Mouse (Mus musculus) heart, embryonic 13.5 days (tissue): ENCODE measurements at regions not wholly inside any gene's neighbourhood (a gene's known extent, or its start where the extent isn't known, plus 50 kb on each side); places are given as distances from the start of the nearest gene placed in this dataset.
"Not testable (repeated sequence)": the region's sequence is repeated elsewhere in the genome, so short reads cannot be mapped to it uniquely, and the experiment has no call there.

Experiments used
- ATAC-seq: fragments of 200-750 bp; cut with Nextera tagmentation; 2 replicates; pipeline ENCODE4 v1.8.0; 2017; ENCODE audit warnings: moderate TSS enrichment; ENCODE audit not compliant: insufficient number of reproducible peaks, low FRiP score, low TSS enrichment; ENCODE audit errors: extremely low read depth
- H3K27ac ChIP-seq: fragments of 300-500 bp; sonication (generic); replicated peaks from 2 replicates; pipeline ENCODE4 v1.5.1; 2015; ENCODE audit warnings: moderate library complexity, mild to moderate bottlenecking, inconsistent platforms
- H3K27me3 ChIP-seq: fragments of 300-500 bp; sonication (generic); replicated peaks from 2 replicates; pipeline ENCODE4 v1.6.1; 2015; ENCODE audit warnings: mild to moderate bottlenecking, inconsistent platforms
- H3K36me3 ChIP-seq: fragments of 300-500 bp; sonication (generic); 2 replicates; pipeline ENCODE4 v1.6.1; 2015; ENCODE audit warnings: mild to moderate bottlenecking, inconsistent platforms
- H3K4me1 ChIP-seq: fragments of 300-500 bp; sonication (generic); 2 replicates; pipeline ENCODE4 v1.6.1; 2015; ENCODE audit warnings: inconsistent platforms
- H3K4me2 ChIP-seq: fragments of 300-500 bp; sonication (generic); 2 replicates; pipeline ENCODE4 v1.6.1; 2015; ENCODE audit warnings: inconsistent platforms, mild to moderate bottlenecking, moderate library complexity
- H3K4me3 ChIP-seq: fragments of 300-500 bp; sonication (generic); 2 replicates; pipeline ENCODE4 v1.5.1; 2015; ENCODE audit warnings: moderate library complexity, mild to moderate bottlenecking, inconsistent platforms
- H3K9ac ChIP-seq: fragments of 300-500 bp; sonication (generic); 2 replicates; pipeline ENCODE4 v1.6.1; 2015; ENCODE audit warnings: inconsistent platforms, mild to moderate bottlenecking, moderate library complexity
- H3K9me3 ChIP-seq: fragments of 300-500 bp; sonication (generic); 2 replicates; pipeline ENCODE4 v1.6.1; 2016; ENCODE audit warnings: inconsistent platforms
- WGBS: fragments of 180-500 bp; shearing (Covaris S2); methylation state at CpG from one replicate; pipeline ENCODE4 v1.1.7; 2015; ENCODE audit warnings: mixed read lengths; 5-methylcytosine and 5-hydroxymethylcytosine counted together

DNA sequence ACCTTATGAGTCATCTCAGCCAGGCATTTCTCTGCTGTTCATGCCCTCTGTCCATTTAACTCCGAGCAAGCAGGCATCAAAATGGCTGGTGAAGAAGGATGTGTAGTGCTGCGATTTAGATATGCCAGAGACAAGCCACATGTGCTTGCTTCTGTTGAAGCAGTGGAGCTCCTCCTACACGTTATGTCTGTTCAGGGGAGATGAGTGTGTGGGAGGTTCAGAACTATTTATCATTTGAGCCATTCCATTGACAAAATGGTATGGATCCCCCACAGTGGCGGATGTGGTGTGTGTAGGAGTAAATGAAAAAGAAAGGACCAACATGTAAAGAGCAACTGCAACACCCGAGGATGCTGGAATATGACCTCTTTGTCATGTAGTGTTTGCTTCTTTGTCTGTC is 848.3 kb upstream of the Olfr1507 start:
- not testable (repeated sequence) for H3K36me3 ChIP-seq, H3K9ac ChIP-seq, H3K4me3 ChIP-seq, H3K4me1 ChIP-seq, H3K27ac ChIP-seq, H3K27me3 ChIP-seq, H3K9me3 ChIP-seq, ATAC-seq, H3K4me2 ChIP-seq
- 58% methylated on average over 5 of the region's 5 CpGs for WGBS

DNA sequence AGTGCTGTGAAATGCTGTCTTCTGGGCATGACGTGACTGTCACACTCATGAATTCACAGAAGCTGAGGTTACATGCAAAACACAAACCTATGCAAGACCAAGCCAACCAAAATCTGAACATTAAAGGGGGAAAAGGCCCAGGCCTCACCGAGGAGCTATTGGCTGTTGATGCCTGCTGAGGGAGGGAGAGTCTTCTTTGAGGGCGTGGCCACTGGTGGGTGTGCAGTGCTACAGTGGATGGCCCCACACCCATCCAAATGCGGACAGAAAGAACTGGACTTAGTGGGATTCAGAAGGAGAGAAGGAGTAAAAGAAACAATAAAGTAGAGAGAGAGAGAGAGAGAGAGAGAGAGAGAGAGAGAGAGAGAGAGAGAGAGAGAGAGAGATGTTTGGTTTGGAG is 843.6 kb upstream of the Olfr1507 start:
- not testable (repeated sequence) for H3K4me1 ChIP-seq, H3K4me3 ChIP-seq, H3K9me3 ChIP-seq, H3K9ac ChIP-seq, H3K4me2 ChIP-seq, ATAC-seq, H3K36me3 ChIP-seq, H3K27ac ChIP-seq, H3K27me3 ChIP-seq
- WGBS: 60% methylated on average over 1 of the region's 4 CpGs

DNA sequence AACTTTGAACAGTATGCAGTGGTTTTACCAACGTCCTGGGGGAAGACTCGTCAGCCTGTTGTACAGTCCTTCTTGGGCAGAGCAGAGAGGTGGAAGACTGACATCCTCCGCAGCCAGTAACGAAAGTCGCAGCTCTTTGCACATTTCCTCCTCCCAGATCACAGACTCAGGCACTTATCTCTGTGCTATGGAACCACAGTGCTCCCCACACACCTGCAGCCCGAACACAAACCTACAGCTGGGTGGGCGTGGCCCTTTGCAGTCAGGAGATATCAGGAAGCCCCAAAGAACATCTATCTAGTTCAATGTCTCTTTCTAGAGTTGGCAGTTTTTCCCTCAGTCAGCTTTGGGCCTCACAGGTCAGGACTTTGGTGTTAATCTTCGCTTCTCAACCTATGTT is 841.9 kb upstream of the Olfr1507 start:
- H3K4me1 ChIP-seq, H3K27ac ChIP-seq, H3K4me2 ChIP-seq, H3K9ac ChIP-seq, ATAC-seq, H3K4me3 ChIP-seq, H3K27me3 ChIP-seq, H3K9me3 ChIP-seq, H3K36me3 ChIP-seq: not testable (repeated sequence)
- 43% methylated on average over 4 of the region's 8 CpGs for WGBS

DNA sequence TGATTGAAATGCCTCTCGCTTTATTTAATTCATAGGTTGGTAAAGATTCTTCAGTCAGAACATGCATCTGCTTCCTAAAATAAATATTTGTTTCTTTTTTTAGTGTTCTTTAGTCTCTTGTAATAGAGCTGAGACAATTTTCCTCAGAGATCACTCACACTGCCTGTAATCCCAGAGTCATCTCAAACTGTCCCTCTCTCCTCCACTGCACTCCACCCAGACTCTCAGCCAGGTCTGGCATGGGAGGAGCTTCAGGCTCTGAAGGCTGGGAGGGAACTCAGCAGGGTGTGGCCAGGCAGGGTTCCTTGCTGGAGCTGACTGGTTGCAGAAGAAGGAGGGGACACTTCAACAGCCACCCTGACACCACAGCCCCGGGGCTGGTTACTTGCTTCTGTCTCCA is 841.2 kb upstream of the Olfr1507 start:
- H3K9me3 ChIP-seq, H3K4me2 ChIP-seq, H3K9ac ChIP-seq, H3K36me3 ChIP-seq, H3K4me1 ChIP-seq, H3K27me3 ChIP-seq, ATAC-seq, H3K4me3 ChIP-seq, H3K27ac ChIP-seq: not testable (repeated sequence)
- 0% methylated on average over 1 of the region's 2 CpGs for WGBS

DNA sequence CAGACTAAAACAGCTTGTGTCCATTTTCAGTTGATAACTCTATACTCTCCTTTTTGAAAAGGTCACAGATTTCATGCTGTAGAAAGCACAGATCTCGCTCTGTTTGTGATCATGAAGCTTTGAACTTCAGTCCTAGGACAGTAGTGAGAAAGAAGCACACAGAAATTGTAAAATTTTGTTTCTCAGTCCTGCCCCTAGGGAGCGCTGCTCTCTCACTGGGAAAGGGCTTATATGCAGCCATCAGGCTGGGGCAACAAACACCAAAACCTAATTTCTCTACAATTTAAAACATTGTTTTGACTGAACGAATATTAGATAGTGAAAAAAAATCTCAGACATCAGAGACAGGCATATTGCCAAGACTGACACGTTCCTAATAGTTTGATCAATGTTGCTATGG is 838.9 kb upstream of the Olfr1507 start:
- H3K27me3 ChIP-seq, H3K4me2 ChIP-seq: not testable (repeated sequence)

DNA sequence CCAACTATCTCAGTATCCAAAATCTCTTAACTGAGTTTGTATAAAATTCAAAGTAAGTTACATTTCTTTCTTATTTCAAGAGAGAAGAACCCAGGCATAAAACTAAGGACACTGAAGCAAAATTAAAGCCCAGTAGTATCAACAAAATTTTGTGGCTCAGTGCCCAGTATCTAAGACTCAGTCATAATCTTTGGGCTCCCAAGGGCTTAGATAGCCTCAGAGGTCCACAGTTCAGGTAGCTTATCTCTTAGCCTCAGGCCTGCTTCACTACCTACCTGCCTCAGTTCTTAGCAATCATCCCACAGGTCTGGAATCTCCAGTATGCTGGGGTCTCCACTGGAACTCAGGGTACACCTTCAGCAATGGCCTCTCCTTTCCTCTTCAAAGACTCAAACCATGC is 835.6 kb upstream of the Olfr1507 start:
- not testable (repeated sequence) for ATAC-seq, H3K9me3 ChIP-seq, H3K27ac ChIP-seq, H3K27me3 ChIP-seq, H3K4me3 ChIP-seq, H3K4me2 ChIP-seq, H3K9ac ChIP-seq, H3K4me1 ChIP-seq, H3K36me3 ChIP-seq

More for the DNA sequence above, 838.9 kb upstream of the Olfr1507 start:
- not testable (repeated sequence) for H3K27ac ChIP-seq, H3K9me3 ChIP-seq, ATAC-seq, H3K4me1 ChIP-seq, H3K36me3 ChIP-seq, H3K4me3 ChIP-seq, H3K9ac ChIP-seq
- no CpG with 5 or more reads among the region's 4 CpGs for WGBS

DNA sequence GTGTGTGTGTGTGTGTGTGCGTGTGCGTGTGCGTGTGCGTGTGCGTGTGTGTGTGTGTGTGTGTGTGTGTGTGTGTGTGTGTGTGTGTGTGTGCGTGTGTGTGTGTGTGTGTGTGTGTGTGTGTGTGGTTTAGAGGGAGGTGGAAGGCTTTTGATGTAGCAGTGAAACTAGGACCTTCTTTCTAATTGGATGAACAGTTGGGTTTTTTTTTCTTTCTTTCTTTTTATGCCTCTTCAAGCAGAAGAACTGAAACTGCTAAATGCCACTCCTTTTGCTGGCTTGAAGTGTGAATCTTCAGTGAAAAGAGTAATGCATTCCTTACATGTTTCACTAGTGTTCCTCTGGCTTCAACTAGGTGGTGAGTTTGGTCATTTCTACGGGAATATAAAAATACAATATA is 828.8 kb upstream of the Olfr1507 start:
- H3K27me3 ChIP-seq, H3K36me3 ChIP-seq, H3K27ac ChIP-seq, H3K9me3 ChIP-seq, H3K4me1 ChIP-seq, ATAC-seq, H3K4me2 ChIP-seq, H3K9ac ChIP-seq, H3K4me3 ChIP-seq: not testable (repeated sequence)
- no CpG with 5 or more reads among the region's 7 CpGs for WGBS

DNA sequence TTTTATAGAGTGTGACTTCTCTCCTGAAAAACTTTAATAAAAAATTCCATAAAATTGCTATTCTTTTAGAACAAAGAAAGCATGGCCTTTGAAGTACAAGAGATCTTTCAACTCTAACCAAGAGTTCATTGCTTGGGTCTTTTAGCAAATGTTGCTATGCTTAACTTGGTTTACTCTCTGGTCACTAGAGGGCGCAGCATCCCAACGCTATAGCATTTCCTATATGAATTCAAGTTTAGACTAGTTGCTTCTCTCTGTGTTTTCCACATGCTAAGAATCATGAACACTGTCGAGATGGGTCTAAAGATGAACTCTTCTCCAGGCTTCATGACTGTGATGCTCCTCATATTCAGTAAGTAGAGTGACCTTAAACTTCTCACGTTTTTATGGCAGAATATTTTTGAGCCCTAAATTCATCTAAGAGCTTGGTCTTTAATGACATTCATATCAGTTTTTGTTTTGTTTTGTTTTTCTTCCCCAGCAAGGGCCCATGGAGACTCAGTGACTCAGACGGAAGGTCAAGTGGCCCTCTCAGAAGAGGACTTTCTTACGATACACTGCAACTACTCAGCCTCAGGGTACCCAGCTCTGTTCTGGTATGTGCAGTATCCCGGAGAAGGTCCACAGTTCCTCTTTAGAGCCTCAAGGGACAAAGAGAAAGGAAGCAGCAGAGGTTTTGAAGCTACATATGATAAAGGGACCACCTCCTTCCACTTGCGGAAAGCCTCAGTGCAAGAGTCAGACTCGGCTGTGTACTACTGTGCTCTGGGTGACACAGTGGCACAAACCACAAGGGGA is 823.2 kb upstream of the Olfr1507 start:
- H3K9me3 ChIP-seq, H3K36me3 ChIP-seq, H3K27ac ChIP-seq, H3K9ac ChIP-seq, H3K27me3 ChIP-seq, ATAC-seq, H3K4me1 ChIP-seq, H3K4me3 ChIP-seq, H3K4me2 ChIP-seq: not testable (repeated sequence)
- no CpG with 5 or more reads among the region's 9 CpGs for WGBS

DNA sequence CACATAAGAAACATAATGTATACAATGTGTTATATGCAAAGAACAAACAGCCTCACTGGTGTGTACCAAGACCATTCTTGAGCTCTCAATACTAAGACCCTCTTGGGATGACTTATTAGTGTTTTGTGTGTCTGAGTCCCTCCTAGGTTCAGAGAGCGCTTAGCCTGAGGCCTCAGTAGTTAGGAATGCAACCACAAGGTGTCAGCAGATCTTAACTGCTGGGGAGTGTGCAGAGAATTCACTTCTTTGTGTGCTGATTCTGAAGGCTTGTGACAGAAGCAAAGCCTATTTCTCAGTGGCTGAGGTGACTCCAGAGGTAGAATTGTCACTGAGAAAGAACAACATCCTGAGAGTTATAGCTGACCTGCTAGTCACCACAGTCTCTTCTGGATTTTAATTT is 816.9 kb upstream of the Olfr1507 start:
- H3K4me3 ChIP-seq: not testable (repeated sequence)

DNA sequence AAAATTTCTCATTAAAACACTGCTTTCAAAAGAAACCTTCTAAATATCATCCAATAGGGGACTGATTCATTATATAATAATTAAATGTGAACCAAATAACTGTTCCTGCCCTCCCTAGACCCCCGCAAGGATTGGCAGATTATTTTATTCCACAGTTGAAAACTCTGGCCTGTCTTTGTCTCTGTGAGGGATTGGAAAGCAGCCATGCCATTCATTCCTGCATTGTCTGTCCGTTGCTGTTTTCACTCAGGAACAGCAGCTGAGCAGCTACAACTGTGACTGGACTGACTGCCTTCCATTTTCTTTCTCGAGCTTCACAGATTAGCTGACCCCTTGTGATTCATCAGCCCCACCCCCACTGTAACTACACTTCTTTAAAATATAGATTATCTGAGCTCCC is 807.6 kb upstream of the Olfr1507 start:
- not testable (repeated sequence) for H3K27ac ChIP-seq, H3K4me3 ChIP-seq, H3K27me3 ChIP-seq, H3K9ac ChIP-seq, ATAC-seq, H3K36me3 ChIP-seq, H3K9me3 ChIP-seq, H3K4me1 ChIP-seq, H3K4me2 ChIP-seq
- no CpG with 5 or more reads among the region's 3 CpGs for WGBS

More for the DNA sequence above, 816.9 kb upstream of the Olfr1507 start:
- H3K4me2 ChIP-seq, H3K27ac ChIP-seq, H3K9ac ChIP-seq, H3K36me3 ChIP-seq, ATAC-seq, H3K4me1 ChIP-seq, H3K9me3 ChIP-seq, H3K27me3 ChIP-seq: not testable (repeated sequence)
- 14% methylated on average over 1 of the region's 1 CpGs for WGBS

DNA sequence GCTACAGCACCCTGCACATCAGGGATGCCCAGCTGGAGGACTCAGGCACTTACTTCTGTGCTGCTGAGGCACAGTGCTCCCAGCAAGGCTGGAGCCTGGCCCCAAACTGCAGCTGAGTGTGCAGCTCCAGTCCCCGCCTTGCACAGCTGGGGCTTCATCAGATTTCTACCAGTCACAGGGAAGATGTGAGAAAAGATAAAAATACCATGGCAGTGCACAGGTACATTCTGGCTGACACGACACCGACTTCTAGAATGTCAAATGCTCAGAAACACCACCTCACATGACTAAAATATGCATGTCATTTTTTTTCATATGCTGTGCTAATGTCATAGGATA is 806.9 kb upstream of the Olfr1507 start:
- no CpG with 5 or more reads among the region's 3 CpGs for WGBS
- H3K9ac ChIP-seq, H3K27ac ChIP-seq, H3K36me3 ChIP-seq, H3K4me1 ChIP-seq, H3K27me3 ChIP-seq, ATAC-seq, H3K4me3 ChIP-seq, H3K9me3 ChIP-seq, H3K4me2 ChIP-seq: not testable (repeated sequence)

DNA sequence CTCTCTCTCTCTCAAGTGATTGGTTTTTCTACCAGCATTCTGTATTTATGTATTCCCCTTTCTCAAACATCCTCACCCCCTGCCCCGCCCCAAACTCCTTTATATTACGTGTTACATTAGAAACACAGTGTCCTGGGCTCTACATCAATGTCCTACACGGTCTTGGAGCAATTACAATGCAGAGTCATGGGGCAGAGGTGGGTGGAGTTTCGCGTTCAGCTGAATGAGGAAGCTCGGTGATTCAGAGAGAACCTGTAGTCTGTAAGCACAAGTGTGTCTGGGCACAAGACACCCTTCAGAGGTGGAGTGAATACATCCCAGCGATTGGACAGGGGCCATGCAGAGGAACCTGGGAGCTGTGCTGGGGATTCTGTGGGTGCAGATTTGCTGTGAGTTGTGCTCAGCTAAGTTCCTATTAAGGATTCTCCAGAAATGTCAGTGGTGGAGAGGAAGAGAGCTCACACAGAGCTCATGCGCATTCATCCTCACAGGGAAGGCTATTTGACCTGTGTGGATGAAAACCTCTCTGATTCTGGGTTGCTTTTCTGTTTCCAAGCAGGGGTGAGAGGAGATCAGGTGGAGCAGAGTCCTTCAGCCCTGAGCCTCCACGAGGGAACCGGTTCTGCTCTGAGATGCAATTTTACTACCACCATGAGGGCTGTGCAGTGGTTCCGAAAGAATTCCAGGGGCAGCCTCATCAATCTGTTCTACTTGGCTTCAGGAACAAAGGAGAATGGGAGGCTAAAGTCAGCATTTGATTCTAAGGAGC is 806.4 kb upstream of the Olfr1507 start:
- H3K4me1 ChIP-seq, H3K4me2 ChIP-seq, H3K9me3 ChIP-seq, H3K4me3 ChIP-seq, ATAC-seq, H3K36me3 ChIP-seq, H3K27ac ChIP-seq, H3K9ac ChIP-seq, H3K27me3 ChIP-seq: not testable (repeated sequence)
- no CpG with 5 or more reads among the region's 11 CpGs for WGBS
